Mouse (Mus musculus): ENCODE data around the gene Armcx4. TPM values are rescaled to one million over a fixed set of nuclear protein-coding genes. Genes with fewer than 3 reads are reported as not detected.
A peak's percentile ranks its signal among the peaks of the same experiment; 100 is the strongest.
"Not testable (repeated sequence)": the region's sequence is repeated elsewhere in the genome, so short reads cannot be mapped to it uniquely, and the experiment has no call there.

The Armcx4 gene
- 10 to 100 TPM; 41.4 to 47.6 TPM for total RNA-seq (2021)
- long read RNA-seq, experiment 1, partial matches to known transcripts, result 0 of 4 reads
- long read RNA-seq, experiment 1, other reads (novel, unspliced or antisense), result 4 of 4 reads
- long read RNA-seq, experiment 2, partial matches to known transcripts, result 0 of 7 reads
- long read RNA-seq, experiment 2, other reads (novel, unspliced or antisense), result 7 of 7 reads

GRCm38 (mm10) chrX:134686267-134686666 lies at the start of gene Armcx4:
TSS of gene Armcx4 (plus strand) at chrX:134686519.
- DNase-seq (ENCODE audit: low spot score in 2 of 2), result peak; percentile 73 to 78

GRCm38 (mm10) chrX:134641000-134641760 lies 45.1 kb upstream of the Armcx4 start:
- DNase-seq (ENCODE audit: low spot score in 2 of 2), result no peak

GRCm38 (mm10) chrX:134646338-134646737 lies 40.0 kb upstream of the Armcx4 start:
- no peak for DNase-seq (ENCODE audit: low spot score in 2 of 2)

GRCm38 (mm10) chrX:134647421-134647820 lies 38.9 kb upstream of the Armcx4 start:
- no peak for DNase-seq (ENCODE audit: low spot score in 2 of 2)

- DNase-seq (ENCODE audit: low spot score in 2 of 2), result peak; percentile 69 to 83
These were observed 38.2 kb upstream of the Armcx4 start for GRCm38 (mm10) chrX:134648031-134648692.

GRCm38 (mm10) chrX:134652061-134652460 lies 34.3 kb upstream of the Armcx4 start:
- DNase-seq (ENCODE audit: low spot score in 2 of 2), result no peak

- no peak for DNase-seq (ENCODE audit: low spot score in 2 of 2)
These were observed 24.7 kb upstream of the Armcx4 start for GRCm38 (mm10) chrX:134661586-134661985.

- no peak for DNase-seq (ENCODE audit: low spot score in 2 of 2)
These were observed 11.3 kb upstream of the Armcx4 start for GRCm38 (mm10) chrX:134675022-134675421.

GRCm38 (mm10) chrX:134675959-134676358 lies 10.4 kb upstream of the Armcx4 start:
- no peak for DNase-seq (ENCODE audit: low spot score in 2 of 2)

- DNase-seq (ENCODE audit: low spot score in 2 of 2), result no peak
These were observed 1.4 kb upstream of the Armcx4 start for GRCm38 (mm10) chrX:134684936-134685335.

- DNase-seq (ENCODE audit: low spot score in 2 of 2), result peak in 1 of 2 experiments; percentile 10
These were observed 436 bp downstream of the Armcx4 start for GRCm38 (mm10) chrX:134686739-134687171.

GRCm38 (mm10) chrX:134689676-134690075 lies 3.4 kb downstream of the Armcx4 start:
- DNase-seq (ENCODE audit: low spot score in 2 of 2), result no peak

GRCm38 (mm10) chrX:134690871-134691539 lies 4.7 kb downstream of the Armcx4 start:
- DNase-seq (ENCODE audit: low spot score in 2 of 2), result peak in 1 of 2 experiments; percentile 13

- no peak for DNase-seq (ENCODE audit: low spot score in 2 of 2)
These were observed 5.2 kb downstream of the Armcx4 start for GRCm38 (mm10) chrX:134691540-134691935.

- no peak for DNase-seq (ENCODE audit: low spot score in 2 of 2)
These were observed 30.5 kb downstream of the Armcx4 start for GRCm38 (mm10) chrX:134716863-134717262.

GRCm38 (mm10) chrX:134717752-134718308 lies 31.5 kb downstream of the Armcx4 start, which contains the start of gene Armcx1:
TSS of gene Armcx1 (plus strand) at chrX:134717963.
- DNase-seq (ENCODE audit: low spot score in 2 of 2), result peak; percentile 61 to 73

- DNase-seq (ENCODE audit: low spot score in 2 of 2), result peak; percentile 46 to 67
These were observed 32.2 kb downstream of the Armcx4 start for GRCm38 (mm10) chrX:134718524-134718923.

- DNase-seq (ENCODE audit: low spot score in 2 of 2), result not testable (repeated sequence)
These were observed 37.4 kb downstream of the Armcx4 start for GRCm38 (mm10) chrX:134723762-134724161.

GRCm38 (mm10) chrX:134729778-134730177 lies 43.5 kb downstream of the Armcx4 start:
- DNase-seq (ENCODE audit: low spot score in 2 of 2), result peak in 1 of 2 experiments; percentile 34

- no peak for DNase-seq (ENCODE audit: low spot score in 2 of 2)
These were observed 51.5 kb downstream of the Armcx4 start for GRCm38 (mm10) chrX:134737796-134738195.

- no peak for DNase-seq (ENCODE audit: low spot score in 2 of 2)
These were observed 52.8 kb downstream of the Armcx4 start for GRCm38 (mm10) chrX:134739160-134739559.

Measured in layer of hippocampus, postnatal 14 days (tissue).